Mouse (Mus musculus): ENCODE data around the gene Olfr267.

Gene Olfr267

DNA sequence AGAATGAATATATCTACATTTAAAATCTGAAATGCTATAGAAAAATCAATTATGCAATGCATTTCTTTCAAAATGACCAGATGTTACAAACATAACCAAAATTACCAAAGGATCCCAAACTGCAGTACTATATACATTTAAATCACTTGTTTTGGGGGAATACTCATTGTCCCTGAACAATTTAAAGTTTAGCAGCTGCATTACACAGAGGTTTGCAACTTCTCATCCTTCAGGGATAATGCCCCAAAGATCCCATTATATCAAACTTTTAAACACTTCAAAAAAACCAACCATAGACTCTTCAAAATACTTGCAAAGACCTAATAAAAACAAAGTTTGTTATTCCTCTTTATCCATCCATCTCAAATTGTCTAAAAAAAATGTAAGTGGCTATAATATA is at the start of gene Olfr267:
TSS of gene Olfr267 (minus strand) at position 101 of the 400 bp plus-strand sequence.
- no peak for DNase-seq (ENCODE audit: inconsistent ontology term)

DNA sequence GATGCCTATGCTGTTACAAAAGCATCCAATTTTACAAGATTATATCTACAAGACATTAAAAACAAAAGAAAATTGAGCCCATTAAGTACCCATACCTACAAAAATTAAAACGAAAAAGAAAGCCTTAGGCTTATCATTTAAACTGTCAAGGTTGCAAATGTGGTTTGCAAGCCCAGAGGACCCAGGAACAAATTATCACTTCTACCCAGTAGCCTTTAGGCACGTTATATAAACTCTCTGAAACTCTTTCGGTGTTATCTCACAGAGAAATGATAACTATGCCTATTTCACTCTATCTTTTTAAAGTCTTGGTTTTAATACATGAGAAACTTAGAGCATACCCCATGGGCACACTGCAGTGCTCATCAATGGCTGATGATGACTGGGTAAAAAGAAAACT is 45.4 kb upstream of the Olfr267 start:
- no peak for DNase-seq (ENCODE audit: inconsistent ontology term)

DNA sequence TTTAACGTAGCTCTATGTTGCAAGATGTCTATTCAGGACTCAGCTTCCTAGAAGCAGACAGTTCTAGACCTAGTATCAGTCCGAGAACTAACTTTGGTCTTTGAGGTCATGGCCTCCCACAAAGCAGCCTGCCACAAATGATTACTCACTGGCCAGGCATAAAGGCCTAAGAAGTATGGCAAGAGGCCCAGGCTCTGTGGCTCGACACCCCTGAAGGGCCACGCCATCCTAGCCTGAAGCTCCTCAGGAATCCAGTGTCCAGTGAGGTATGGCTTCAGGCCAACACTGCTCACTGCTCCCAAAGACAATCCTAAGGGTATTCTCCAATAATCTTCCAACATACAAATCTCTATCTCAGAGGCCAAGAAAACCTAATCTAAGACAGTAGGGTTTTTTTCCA is 38.4 kb upstream of the Olfr267 start:
- DNase-seq (ENCODE audit: inconsistent ontology term) = peak; percentile 84

DNA sequence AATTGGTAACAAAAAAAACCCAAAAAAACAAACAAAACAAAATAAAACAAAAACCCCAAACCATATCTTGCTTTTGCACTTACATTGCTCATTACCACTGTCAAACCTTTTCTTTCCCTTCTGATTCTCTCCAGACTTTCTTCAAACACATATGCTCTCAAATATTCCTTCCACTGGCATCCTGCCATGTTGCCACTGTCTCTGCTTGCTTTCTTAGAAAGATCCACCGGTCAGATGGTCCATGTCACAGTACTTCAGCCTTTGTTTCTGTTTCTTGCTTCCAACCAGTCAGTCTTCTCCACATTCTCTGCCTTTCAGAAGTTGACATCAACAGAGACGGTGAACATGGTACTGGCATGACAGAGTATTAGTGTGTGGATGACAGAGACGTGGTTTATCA is 857 bp downstream of the Olfr267 start:
- no peak for DNase-seq (ENCODE audit: inconsistent ontology term)

DNA sequence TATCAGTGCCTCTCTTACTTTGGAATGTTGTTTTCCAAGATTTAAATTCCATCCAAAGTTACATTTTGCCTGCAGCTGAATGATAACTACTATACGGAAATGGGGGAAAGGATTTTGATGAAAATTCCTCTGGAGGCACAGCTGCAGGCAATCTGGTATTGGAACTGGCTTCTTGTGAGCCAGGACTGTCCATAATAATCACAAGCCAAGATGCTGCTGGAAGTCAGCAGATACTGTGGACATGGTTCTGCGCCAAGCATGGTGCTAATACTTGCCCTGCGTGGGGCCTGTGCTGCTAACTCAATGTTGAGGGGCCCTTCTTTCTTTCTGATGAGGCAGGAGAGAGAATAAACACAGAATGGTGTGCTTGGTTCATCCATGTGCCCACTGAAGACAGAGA is 24.1 kb downstream of the Olfr267 start:
- no peak for DNase-seq (ENCODE audit: inconsistent ontology term)

DNA sequence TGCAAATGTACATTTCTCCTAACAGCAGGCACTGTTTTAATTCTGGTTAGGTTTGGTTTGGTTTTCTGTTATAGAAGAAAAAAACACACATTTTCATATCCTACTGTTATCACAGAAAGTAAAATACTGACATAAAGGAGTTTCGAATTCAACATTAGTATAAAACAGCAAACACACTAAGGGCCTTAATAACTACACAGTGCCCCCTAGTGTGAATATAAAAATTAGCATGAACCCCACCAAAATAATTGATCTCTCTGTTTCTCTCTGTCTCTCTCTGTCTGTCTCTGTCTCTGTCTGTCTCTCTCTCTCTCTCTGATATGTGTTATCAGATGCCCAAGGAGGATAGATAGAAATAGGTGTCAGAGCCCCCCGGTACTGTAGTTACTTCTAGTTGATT is 38.0 kb downstream of the Olfr267 start:
- no peak for DNase-seq (ENCODE audit: inconsistent ontology term)

DNA sequence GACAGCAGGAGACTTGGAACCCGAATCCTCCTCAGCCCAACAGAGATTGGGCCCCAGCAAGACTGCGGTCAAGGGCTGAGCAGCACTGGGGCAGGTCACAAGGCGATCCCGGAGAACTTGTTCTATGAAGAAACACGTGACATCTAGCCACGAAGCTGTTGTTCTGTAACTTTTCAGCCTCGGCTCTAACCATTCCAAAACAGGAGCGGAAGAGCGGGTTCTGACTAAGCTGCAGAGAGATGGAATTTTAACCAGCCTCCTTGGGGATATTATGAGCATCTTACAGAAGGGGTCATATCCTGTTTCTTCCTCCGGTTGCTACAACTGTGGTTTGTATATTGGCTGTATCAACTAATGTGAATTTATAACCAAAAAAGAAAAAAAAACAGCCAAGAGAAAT is 38.4 kb downstream of the Olfr267 start:
- DNase-seq (ENCODE audit: inconsistent ontology term) = peak; percentile 56

DNA sequence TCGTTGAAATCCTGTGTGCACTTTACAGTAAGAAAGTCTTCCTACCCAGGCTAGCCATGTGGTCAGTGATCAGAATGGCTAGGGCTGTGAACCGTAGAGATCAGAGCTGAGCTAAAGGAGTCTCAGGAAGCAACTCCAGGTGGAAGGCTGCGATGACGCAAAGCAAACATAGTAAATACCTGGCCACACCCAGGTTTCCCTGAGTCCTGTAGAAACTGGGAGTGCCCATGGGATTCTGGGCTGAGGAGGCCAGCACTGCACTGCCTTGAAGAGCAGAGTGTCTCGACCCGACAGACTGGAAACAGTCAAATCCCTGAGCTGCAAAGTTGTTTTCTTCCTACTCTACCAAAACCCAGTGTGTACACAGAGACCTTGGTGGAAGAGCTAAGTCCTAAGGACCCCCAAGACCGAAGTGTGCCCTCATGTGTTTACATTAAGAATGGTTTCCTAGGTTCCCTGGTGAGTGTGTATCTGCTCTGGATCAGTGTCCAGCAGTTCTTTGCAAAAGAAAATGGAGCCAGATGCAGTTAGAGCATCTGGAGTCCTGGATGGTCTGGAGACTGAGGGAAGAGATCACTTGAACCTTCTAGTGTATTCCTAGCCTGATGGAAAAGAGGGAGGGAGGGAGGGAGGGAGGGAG is 41.8 kb downstream of the Olfr267 start:
- no peak for DNase-seq (ENCODE audit: inconsistent ontology term)

DNA sequence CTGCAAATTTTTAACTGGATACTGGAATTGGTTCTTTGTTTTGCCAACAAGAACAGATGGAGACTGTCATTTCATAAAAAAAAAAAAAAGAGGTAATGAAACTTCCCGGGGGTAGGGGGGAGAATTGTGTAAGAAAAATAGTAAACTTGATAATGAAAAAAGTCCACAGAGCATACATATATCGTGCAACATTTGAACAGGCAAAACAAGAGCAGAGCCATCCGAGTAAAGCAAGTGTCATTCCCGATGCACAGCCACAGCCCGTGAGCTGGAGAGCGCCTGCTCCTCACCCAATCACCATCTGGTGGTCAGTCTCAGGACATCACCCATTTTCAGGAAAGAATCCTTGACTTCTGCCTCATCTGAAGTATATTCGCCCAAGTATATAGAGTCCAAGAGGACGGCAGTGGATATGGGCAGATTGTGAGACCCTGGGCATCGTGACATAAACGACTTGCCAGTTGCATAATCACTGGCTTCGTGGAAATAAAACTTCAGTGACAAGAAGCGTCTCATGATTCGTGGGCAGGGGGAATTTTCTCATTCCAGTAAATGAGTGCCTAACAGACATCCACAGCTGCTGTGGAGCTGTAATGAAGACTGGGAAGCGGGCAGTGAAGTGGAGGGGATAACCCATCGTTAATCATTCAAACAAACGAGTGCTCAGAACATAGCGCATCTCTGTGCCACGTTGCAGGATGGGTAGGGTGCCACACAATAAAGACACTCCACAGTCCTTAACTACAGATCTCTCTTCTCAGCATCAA is 50.5 kb downstream of the Olfr267 start:
- DNase-seq (ENCODE audit: inconsistent ontology term) = no peak
